Mouse (Mus musculus) inflammation-experienced regulatory T-cells, adult 6 months (primary cell): ENCODE results near the gene Tmem94. TPM values are rescaled to one million over a fixed set of nuclear protein-coding genes. Genes with fewer than 3 reads are reported as not detected.

Experiments
- ATAC-seq: one replicate; pipeline ENCODE4 v1.8.0; 2017
- polyA plus RNA-seq, 3 experiments: library from polyadenylated mRNA; unstranded; fragments of 100-300 nt; shearing (Covaris generic); gene quantifications; one replicate each; pipeline ENCODE4 v1.2.1; 2017

Gene Tmem94
- polyA plus RNA-seq, 3 experiments from 2014 or later: 10.6 to 12.7 (median 11.5) TPM

DNA sequence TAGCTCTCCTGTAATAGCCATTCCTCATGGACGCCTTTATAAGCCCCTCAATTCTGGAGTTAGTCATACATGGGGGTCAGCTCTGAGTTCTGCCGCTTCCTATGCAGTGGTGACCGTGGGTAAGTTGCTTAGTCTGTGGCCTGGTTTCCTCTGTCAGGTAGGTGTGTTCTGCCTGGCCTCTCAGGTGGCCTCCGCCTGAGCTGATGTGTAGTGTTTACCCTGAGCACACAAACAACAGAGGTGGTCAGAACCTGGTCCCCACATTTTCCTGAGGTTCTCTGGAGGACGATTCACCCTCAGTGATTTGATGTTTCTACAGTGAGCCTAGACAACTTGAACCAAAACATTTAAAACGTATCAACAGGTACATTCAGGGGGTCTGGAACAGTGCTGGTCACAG, 66.8 kb downstream of the Tmem94 start:
- ATAC-seq: no peak

GRCm38 (mm10) chr11:115832523-115832922, 67.3 kb downstream of the Tmem94 start:
- no peak for ATAC-seq

DNA sequence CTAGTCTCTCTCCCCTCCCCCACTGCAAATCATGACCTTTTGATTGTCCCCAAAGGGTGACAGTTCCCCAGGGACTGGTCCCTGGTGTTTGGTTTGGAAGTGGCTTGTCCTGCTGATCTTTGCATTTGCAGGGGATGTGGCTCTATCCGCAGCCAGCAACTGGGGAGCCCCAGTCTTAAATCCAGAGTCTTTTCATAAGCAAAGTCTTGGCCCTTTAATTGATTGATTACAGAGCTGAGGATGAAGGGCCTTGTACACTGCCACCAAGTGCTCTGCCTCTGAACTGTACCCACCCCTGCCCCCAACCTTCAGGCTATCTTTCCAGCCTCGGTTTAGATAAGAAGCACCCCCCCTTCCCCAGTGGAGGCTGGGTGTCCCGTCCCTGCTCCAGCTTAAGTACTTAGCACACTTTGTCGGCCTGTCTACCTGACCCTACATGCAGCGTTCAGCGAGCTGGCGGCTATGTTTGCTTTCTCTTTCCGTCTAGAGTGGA, 67.8 kb downstream of the Tmem94 start:
- no peak for ATAC-seq

DNA sequence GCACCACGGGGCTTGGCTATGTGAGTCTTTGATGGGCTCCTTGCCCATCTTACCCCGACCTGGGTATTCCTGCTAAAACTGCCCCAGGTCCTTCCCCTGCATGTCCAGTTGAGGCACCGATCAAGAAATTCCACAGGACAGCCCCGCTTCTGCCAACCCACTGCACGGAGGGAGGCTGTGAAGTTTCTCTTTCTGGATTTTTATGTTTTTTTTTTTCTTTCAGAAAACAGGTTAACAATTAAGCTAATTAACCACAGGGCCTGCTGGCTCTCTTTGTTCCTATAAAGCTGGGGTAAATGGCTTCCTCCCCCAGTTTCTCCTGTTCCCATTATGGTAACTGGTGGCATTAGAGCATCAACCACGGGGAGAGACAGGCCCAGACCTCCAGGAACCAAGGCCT, 68.8 kb downstream of the Tmem94 start:
- no peak for ATAC-seq

DNA sequence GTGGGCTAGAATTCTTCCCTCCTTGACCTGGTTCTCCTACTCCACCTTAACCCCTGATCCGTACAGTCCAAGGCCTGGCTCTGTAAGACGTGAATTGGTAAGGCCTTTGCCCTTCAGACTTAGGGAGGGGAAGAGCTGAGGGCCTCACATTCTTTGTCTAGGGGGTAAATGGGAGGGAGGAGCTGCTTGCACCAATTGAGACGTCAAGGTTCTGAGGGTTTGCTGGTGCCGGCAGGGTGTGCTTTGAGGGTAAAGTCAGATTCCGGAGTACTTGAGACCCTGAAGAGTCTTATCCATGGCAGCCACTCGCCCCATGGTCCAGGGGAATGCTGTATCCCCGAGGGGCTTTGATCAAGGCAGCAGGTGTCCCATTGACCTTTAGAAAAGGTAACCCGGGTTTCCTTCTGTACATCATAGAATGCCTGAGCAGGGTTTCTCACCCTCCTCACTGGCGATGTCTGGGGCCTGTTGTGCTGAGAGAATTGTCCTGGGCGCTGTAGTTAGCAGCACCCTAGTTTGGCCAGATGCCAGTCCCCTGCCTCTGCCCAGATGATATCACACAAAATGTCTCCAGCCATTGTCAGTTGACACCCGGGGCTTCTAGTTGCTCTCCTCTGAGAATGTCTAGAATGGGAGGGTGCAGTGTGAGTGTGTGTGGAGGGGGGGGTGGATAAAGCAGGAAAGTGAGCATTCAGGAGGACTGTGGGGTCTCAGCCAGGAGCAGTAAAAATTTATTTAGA, 71.6 kb downstream of the Tmem94 start:
- ATAC-seq: no peak

DNA sequence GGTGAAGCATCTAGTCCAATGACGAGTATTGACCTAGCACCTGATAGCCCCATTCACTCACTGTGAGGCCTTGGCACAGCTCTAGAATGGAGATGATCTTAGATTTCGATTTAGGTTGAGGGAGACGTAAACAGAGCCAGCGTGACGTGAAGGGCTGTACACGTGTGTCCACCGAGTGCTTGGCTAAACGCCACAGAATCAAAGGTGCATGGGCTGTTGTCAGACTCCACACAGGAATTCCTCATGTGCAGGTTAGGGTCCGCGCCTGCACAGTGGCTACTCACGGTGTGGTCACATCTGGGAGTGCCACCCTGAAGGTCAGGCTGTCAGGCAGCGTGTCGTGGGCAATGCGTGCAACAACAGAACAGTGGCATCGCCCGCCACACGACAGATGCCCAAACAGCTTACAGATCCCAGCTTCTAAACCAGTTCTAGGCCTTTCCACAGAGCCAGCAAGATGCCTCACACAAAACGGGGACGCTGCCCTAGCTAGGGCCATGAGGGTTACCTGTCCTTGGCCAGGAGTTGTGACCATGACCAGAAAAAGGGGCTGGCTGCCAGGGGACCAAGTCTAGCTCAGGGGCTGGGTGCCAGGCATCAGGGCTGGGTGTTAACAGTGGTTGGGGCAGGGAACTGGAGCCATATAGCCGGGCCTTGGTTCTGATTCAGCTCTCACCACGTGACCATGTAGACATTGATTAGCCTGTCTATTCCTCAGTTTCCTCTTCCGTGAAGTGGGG, 72.5 kb downstream of the Tmem94 start:
- no peak for ATAC-seq

GRCm38 (mm10) chr11:115838895-115839311, 73.7 kb downstream of the Tmem94 start:
- no peak for ATAC-seq

- ATAC-seq: no peak
Observed at GRCm38 (mm10) chr11:115839732-115840131, 74.5 kb downstream of the Tmem94 start.

GRCm38 (mm10) chr11:115841044-115841443, 75.8 kb downstream of the Tmem94 start:
- ATAC-seq: no peak

GRCm38 (mm10) chr11:115841961-115842550, 76.8 kb downstream of the Tmem94 start:
- no peak for ATAC-seq

DNA sequence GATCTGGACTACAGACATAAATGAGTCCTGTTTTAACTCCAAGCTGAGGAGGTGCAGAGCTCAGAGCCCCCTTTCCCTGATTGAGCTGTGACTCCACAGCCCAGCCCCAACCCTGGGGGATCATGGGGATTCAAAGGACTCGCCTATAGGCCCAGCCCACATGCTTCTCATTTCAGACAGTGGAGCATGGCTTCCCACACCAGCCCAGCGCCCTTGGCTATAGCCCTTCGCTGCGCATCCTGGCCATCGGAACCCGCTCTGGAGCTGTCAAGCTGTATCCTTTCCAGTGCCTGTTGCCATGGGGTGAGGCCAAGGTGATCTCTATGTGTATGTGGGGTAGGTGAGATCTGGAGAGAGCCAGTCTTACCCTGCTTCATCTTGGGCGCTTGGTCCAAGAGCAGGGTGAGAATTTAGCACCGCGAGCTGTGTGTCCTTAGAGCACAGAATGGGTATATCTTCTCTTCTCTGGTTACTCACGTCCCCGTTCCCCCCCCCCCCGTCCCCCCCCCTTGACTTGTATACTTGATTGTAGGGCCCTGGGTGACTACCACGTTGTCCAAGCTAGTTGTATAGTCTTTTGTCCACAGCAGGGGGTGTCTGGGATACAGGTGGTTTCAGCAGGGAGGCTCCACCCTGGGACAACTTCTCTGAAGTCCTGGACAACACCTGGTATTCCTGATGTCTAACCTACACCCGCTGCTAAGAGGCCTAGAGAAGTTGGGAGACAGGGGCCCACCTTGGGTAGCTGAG, 78.1 kb downstream of the Tmem94 start:
- ATAC-seq: no peak

GRCm38 (mm10) chr11:115843891-115844239, 78.6 kb downstream of the Tmem94 start:
- no peak for ATAC-seq

DNA sequence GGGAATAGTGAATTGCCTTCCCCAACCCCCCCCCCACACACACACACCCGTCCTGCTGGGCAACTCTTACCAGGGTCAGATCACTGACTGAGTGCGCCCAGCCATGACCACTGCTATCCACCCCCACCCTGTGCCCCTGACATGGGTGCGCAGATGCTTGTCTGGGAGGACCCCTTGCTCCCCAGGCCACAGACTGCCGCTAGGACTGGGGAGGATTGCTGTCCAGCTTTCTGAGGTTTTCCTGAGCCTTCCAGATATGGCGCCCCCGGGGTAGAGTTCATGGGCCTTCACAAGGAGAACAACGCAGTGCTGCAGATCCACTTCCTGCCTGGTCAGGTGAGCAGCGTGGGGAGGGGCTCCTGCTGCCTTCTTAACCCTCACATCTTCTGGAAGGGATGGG, 79.0 kb downstream of the Tmem94 start:
- ATAC-seq: no peak

GRCm38 (mm10) chr11:115845819-115846218, 80.6 kb downstream of the Tmem94 start:
- ATAC-seq: no peak

Other genes with a start within 250 kb of the Tmem94 start
- gene Sumo2, start 229.2 kb upstream of the Tmem94 start, polyA plus RNA-seq: 100 to 1,000 TPM; 668 to 906 (median 737) TPM
- gene Nup85, start 201.0 kb upstream of the Tmem94 start, polyA plus RNA-seq: 10 to 100 TPM; 46.0 to 56.8 (median 53.8) TPM
- gene Mrps7, start 161.5 kb upstream of the Tmem94 start, polyA plus RNA-seq: 10 to 100 TPM; 22.9 to 31.7 (median 27.9) TPM
- 10 to 100 TPM; 24.8 to 36.2 (median 35.0) TPM for gene Gga3, start 161.4 kb upstream of the Tmem94 start, polyA plus RNA-seq
- 100 to 1,000 TPM; 192 to 274 (median 231) TPM for gene Mif4gd, start 152.5 kb upstream of the Tmem94 start, polyA plus RNA-seq
- gene Slc25a19, start 137.1 kb upstream of the Tmem94 start, polyA plus RNA-seq: 10 to 100 TPM; 69.3 to 87.8 (median 80.1) TPM
- gene Grb2, start 56.8 kb upstream of the Tmem94 start, polyA plus RNA-seq: 10 to 100 TPM; 31.7 to 35.5 (median 33.8) TPM
- 1 to 10 TPM in 1 of 3 experiments, under 1 TPM in 2; 0.58 to 1.2 (median 0.87) TPM for gene Caskin2, start 48.2 kb downstream of the Tmem94 start, polyA plus RNA-seq
- gene Tsen54, start 49.3 kb downstream of the Tmem94 start, polyA plus RNA-seq: 10 to 100 TPM in 2 of 3 experiments, 1 to 10 TPM in 1; 9.8 to 13.2 (median 10.8) TPM
- 1 to 10 TPM; 7.0 to 9.7 (median 9.6) TPM for gene Llgl2, start 58.6 kb downstream of the Tmem94 start, polyA plus RNA-seq
- not detected for gene Myo15b, start 93.0 kb downstream of the Tmem94 start, polyA plus RNA-seq
- 1 to 10 TPM in 2 of 3 experiments, under 1 TPM in 1; 0.40 to 1.4 (median 1.1) TPM for gene Smim5, start 134.5 kb downstream of the Tmem94 start, polyA plus RNA-seq
- 1 to 10 TPM; 2.7 to 5.1 (median 4.3) TPM for gene Smim6, start 146.6 kb downstream of the Tmem94 start, polyA plus RNA-seq
- 10 to 100 TPM; 35.6 to 55.2 (median 39.2) TPM for gene Sap30bp, start 167.8 kb downstream of the Tmem94 start, polyA plus RNA-seq
- 10 to 100 TPM; 18.2 to 30.3 (median 23.7) TPM for gene Recql5, start 168.0 kb downstream of the Tmem94 start, polyA plus RNA-seq
- gene Itgb4, start 209.3 kb downstream of the Tmem94 start, polyA plus RNA-seq: not detected
- gene Galk1, start 247.3 kb downstream of the Tmem94 start, polyA plus RNA-seq: 10 to 100 TPM; 14.4 to 20.1 (median 15.9) TPM